In genomic region chr2:170837363-170837762, GRCm38 (mm10) we compare ENCODE assay signal across 12 mouse cellular contexts.
DNase-seq lines count a peak whose midpoint lies in the region; ATAC-seq and TF ChIP-seq lines count a peak whose summit lies in the region.
"Had no signal": no experiment of that assay in that cellular context is flagged by ENCODE, and none has a peak within 500 bp of the region (broad histone marks: within the 10 kb centered on the region; RNA-seq: fewer than 3 reads in every experiment).

No protein-coding gene starts in this region.

- no peaks in the 10 kb centered on the region for H3K27me3 ChIP-seq in heart, embryonic 14.5 days (ENCODE audit: control insufficient read depth, insufficient read depth, low read length)
- H3K27me3 ChIP-seq in forebrain, embryonic 16.5 days (replicated peaks; ENCODE audit: control insufficient read depth, insufficient read depth, low read length) = no peaks in the 10 kb centered on the region
- H3K27me3 ChIP-seq in hindbrain, postnatal 0 days (ENCODE audit: insufficient read depth, low read length) = no peaks in the 10 kb centered on the region
- H3K27me3 ChIP-seq: kidney, embryonic 15.5 days had no signal

- no peak for ATAC-seq in heart, embryonic 14.5 days (ENCODE audit: insufficient number of reproducible peaks, insufficient read depth, low FRiP score, low read depth)
- ATAC-seq in forebrain, embryonic 16.5 days = 0 out of 2 replicates have a peak, but pooled peaks have one; percentile 16
- ATAC-seq in hindbrain, postnatal 0 days = no peak

- H3K4me3 ChIP-seq in heart, embryonic 14.5 days (ENCODE audit: control insufficient read depth in 1 of 2, insufficient read depth in 1 of 2, low read depth in 1 of 2, low read length in 2 of 2) = no peak overlapping the region
- no peak overlapping the region for H3K4me3 ChIP-seq in forebrain, embryonic 16.5 days (replicated peaks; ENCODE audit: low read length)
- H3K4me3 ChIP-seq in hindbrain, postnatal 0 days (ENCODE audit: low read length) = no peak overlapping the region
- H3K4me3 ChIP-seq: kidney, embryonic 15.5 days had no signal

- TF ChIP-seq CTCF in brain, embryonic 14.5 days (IDR thresholded peaks at IDR 0.05; ENCODE audit: borderline replicate concordance, extremely low read depth, insufficient read depth, insufficient read length) = no peak
- no peak for TF ChIP-seq CTCF in hindbrain, postnatal 0 days (IDR thresholded peaks at IDR 0.05; ENCODE audit: low read depth)

- no peaks in the 10 kb centered on the region for H3K9me3 ChIP-seq in heart, embryonic 14.5 days (ENCODE audit: control insufficient read depth, low read length)
- H3K9me3 ChIP-seq in forebrain, embryonic 16.5 days (ENCODE audit: control insufficient read depth, low read length) = no peaks in the 10 kb centered on the region
- no peaks in the 10 kb centered on the region for H3K9me3 ChIP-seq in hindbrain, postnatal 0 days (ENCODE audit: low read length)
- H3K9me3 ChIP-seq: kidney, embryonic 15.5 days had no signal

- peak overlapping the region; percentile 13; the same call in 1 of the 2 replicates for H3K4me2 ChIP-seq in heart, embryonic 14.5 days (ENCODE audit: low read length)
- no peak overlapping the region for H3K4me2 ChIP-seq in forebrain, embryonic 16.5 days (ENCODE audit: low read length)
- H3K4me2 ChIP-seq in hindbrain, postnatal 0 days (ENCODE audit: low read depth, low read length) = no peak overlapping the region
- H3K4me2 ChIP-seq: heart, embryonic 11.5 days; kidney, embryonic 15.5 days had no signal

- H3K9ac ChIP-seq in heart, embryonic 14.5 days (ENCODE audit: low read length) = no peak overlapping the region
- H3K9ac ChIP-seq in forebrain, embryonic 16.5 days (replicated peaks; ENCODE audit: low read depth, low read length) = no peak overlapping the region
- no peak overlapping the region for H3K9ac ChIP-seq in hindbrain, postnatal 0 days (replicated peaks; ENCODE audit: low read length)
- H3K9ac ChIP-seq: kidney, embryonic 15.5 days had no signal

- no peaks in the 10 kb centered on the region for H3K36me3 ChIP-seq in heart, embryonic 14.5 days (ENCODE audit: control insufficient read depth, insufficient read depth, low read length)
- no peaks in the 10 kb centered on the region for H3K36me3 ChIP-seq in forebrain, embryonic 16.5 days (ENCODE audit: control insufficient read depth, insufficient read depth)
- no peaks in the 10 kb centered on the region for H3K36me3 ChIP-seq in hindbrain, postnatal 0 days (ENCODE audit: insufficient read depth, low read length)
- H3K36me3 ChIP-seq: kidney, embryonic 15.5 days had no signal

- no peak for TF ChIP-seq POLR2A in brain, embryonic 14.5 days (IDR thresholded peaks at IDR 0.05; ENCODE audit: borderline replicate concordance, extremely low read depth, insufficient read depth, insufficient read length, poor library complexity, severe bottlenecking)

- no peak for DNase-seq in heart, postnatal 25 days (ENCODE audit: low spot score)
- peak; percentile 69 for DNase-seq in brain, embryonic 14.5 days (ENCODE audit: low read depth)
- no peak for DNase-seq in hindbrain, postnatal 0 days (ENCODE audit: low spot score)
- DNase-seq in urinary bladder, postnatal 36 days (ENCODE audit: low spot score in 2 of 2) = no peak
- no peak for DNase-seq in left cerebral cortex, adult 8-10 months (ENCODE audit: low spot score in 2 of 2)
- DNase-seq in gastrocnemius, postnatal 36 days = no peak
- DNase-seq: gastrocnemius, postnatal 10 days; lung, adult 2 months had no signal

- peaks cover 16 to 18% of the 10 kb centered on the region in 2 experiments; a peak in 3 of 4 replicates for H3K4me1 ChIP-seq in heart, embryonic 14.5 days (ENCODE audit: control insufficient read depth in 2 of 2, insufficient read depth in 2 of 2, low read length in 2 of 2)
- H3K4me1 ChIP-seq in forebrain, embryonic 16.5 days (replicated peaks; ENCODE audit: control insufficient read depth, insufficient read depth, low read length) = peaks cover 36% of the 10 kb centered on the region
- H3K4me1 ChIP-seq in hindbrain, postnatal 0 days (ENCODE audit: insufficient read depth, low read length) = peaks cover 8% of the 10 kb centered on the region

- intact Hi-C loops in heart, postnatal 25 days (cut with DNase I) = no loop called here
- intact Hi-C loops in gastrocnemius, postnatal 36 days (cut with DNase I) = no loop called here

- H3K27ac ChIP-seq in heart, embryonic 14.5 days (replicated peaks in 1 of 2; ENCODE audit: control insufficient read depth in 1 of 2, insufficient read depth in 1 of 2, low read depth in 2 of 2, low read length in 2 of 2) = no peak overlapping the region
- H3K27ac ChIP-seq in forebrain, embryonic 16.5 days (ENCODE audit: low read length) = peak overlapping the region; percentile 68
- H3K27ac ChIP-seq in hindbrain, postnatal 0 days = peak overlapping the region; percentile 58

- WGBS in heart, embryonic 14.5 days = 27% methylated on average over 11 of the region's 11 CpGs
- WGBS in forebrain, embryonic 16.5 days = 20% methylated on average over 11 of the region's 11 CpGs
- WGBS in hindbrain, postnatal 0 days = 38% methylated on average over 11 of the region's 11 CpGs

Comparison
In these comparisons a context has a peak if more than half of its experiments do, and no peak if none do; other contexts are left out.
1. H3K27ac ChIP-seq: peak in forebrain, embryonic 16.5 days (single experiment) and hindbrain, postnatal 0 days (single experiment); none in heart, embryonic 14.5 days (0 of 2).